Mouse (Mus musculus): ENCODE results near the gene Myo1c. TPM values are rescaled to one million over a fixed set of nuclear protein-coding genes. Genes with fewer than 3 reads are reported as not detected.

The Myo1c gene
- total RNA-seq, 2 experiments from 2014 or later: 128 to 132 TPM

- no peak for DNase-seq
These were observed 66.5 kb downstream of the Myo1c start for GRCm38 (mm10) chr11:75716661-75717325.

DNA sequence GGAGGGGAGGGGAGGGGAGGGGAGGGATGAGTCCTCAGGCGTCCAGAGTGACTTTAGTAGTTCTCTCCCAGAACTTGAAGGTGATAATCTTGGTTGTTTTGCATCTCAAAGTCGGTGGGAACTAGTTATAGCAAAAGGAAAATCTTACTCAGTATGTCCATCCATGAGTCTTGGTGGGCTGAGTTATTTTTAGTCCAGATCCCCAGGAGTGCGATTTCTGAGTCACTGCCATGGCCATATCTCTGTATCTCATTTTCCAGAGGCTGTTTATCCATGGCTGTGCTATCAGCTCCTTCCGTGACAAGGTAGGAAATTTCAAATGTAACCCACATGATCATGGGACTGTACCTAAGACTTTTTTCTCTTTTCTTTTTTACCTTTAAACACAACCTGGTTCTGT is 72.0 kb downstream of the Myo1c start:
- DNase-seq: no peak

Other genes starting within 250 kb of the Myo1c start
- gene Serpinf1, start 227.8 kb upstream of the Myo1c start, total RNA-seq (2021): 100 to 1,000 TPM; 121 to 219 TPM
- 100 to 1,000 TPM; 112 to 253 TPM for gene Serpinf2, start 210.9 kb upstream of the Myo1c start, total RNA-seq (2021)
- gene Wdr81, start 195.8 kb upstream of the Myo1c start, total RNA-seq (2021): 10 to 100 TPM; 13.0 to 15.2 TPM
- gene Tlcd2, start 188.8 kb upstream of the Myo1c start, total RNA-seq (2021): 10 to 100 TPM; 20.9 to 24.6 TPM
- gene Prpf8, start 163.7 kb upstream of the Myo1c start, total RNA-seq (2021): 100 to 1,000 TPM; 112 to 130 TPM
- 10 to 100 TPM; 17.3 to 23.7 TPM for gene Rilp, start 140.4 kb upstream of the Myo1c start, total RNA-seq (2021)
- 10 to 100 TPM; 13.3 to 20.0 TPM for gene Scarf1, start 137.0 kb upstream of the Myo1c start, total RNA-seq (2021)
- gene Slc43a2, start 118.8 kb upstream of the Myo1c start, total RNA-seq (2021): 10 to 100 TPM; 21.1 to 27.9 TPM
- 100 to 1,000 TPM; 130 to 139 TPM for gene Pitpna, start 62.4 kb upstream of the Myo1c start, total RNA-seq (2021)
- 10 to 100 TPM; 30.7 to 43.0 TPM for gene Inpp5k, start 19.5 kb upstream of the Myo1c start, total RNA-seq (2021)
- gene Crk, start 28.8 kb downstream of the Myo1c start, total RNA-seq (2021): 10 to 100 TPM; 93.2 to 96.5 TPM
- 100 to 1,000 TPM; 591 to 594 TPM for gene Ywhae, start 82.4 kb downstream of the Myo1c start, total RNA-seq (2021)
- gene Doc2b, start 145.5 kb downstream of the Myo1c start, total RNA-seq (2021): 10 to 100 TPM; 13.6 to 20.3 TPM

All from adrenal gland, postnatal 10 days (tissue).